Mouse (Mus musculus): ENCODE results near the gene Cacna1a.
"Not testable (repeated sequence)": the region's sequence is repeated elsewhere in the genome, so short reads cannot be mapped to it uniquely, and the experiment has no call there.

Cacna1a gene

GRCm38 (mm10) chr8:84477341-84477740, 89.1 kb downstream of the Cacna1a start:
- no peak for DNase-seq

- DNase-seq = no peak
These were observed 94.8 kb downstream of the Cacna1a start for GRCm38 (mm10) chr8:84483004-84483403.

GRCm38 (mm10) chr8:84485366-84485765, 97.1 kb downstream of the Cacna1a start:
- no peak for DNase-seq

GRCm38 (mm10) chr8:84485864-84486263, 97.6 kb downstream of the Cacna1a start:
- DNase-seq = peak; percentile 17

- no peak for DNase-seq
These were observed 101.0 kb downstream of the Cacna1a start for GRCm38 (mm10) chr8:84489223-84489622.

GRCm38 (mm10) chr8:84494541-84495084, 106.4 kb downstream of the Cacna1a start:
- no peak for DNase-seq

- DNase-seq = no peak
These were observed 112.9 kb downstream of the Cacna1a start for GRCm38 (mm10) chr8:84501181-84501580.

- DNase-seq = peak; percentile 31
These were observed 113.5 kb downstream of the Cacna1a start for GRCm38 (mm10) chr8:84501671-84502308.

- DNase-seq = no peak
These were observed 114.4 kb downstream of the Cacna1a start for GRCm38 (mm10) chr8:84502638-84503037.

GRCm38 (mm10) chr8:84507220-84507619, 119.0 kb downstream of the Cacna1a start:
- DNase-seq = no peak

GRCm38 (mm10) chr8:84509764-84510163, 121.5 kb downstream of the Cacna1a start:
- DNase-seq = not testable (repeated sequence)

- no peak for DNase-seq
These were observed 123.4 kb downstream of the Cacna1a start for GRCm38 (mm10) chr8:84511621-84512020.

GRCm38 (mm10) chr8:84513765-84514164, 125.5 kb downstream of the Cacna1a start:
- DNase-seq = peak; percentile 10

GRCm38 (mm10) chr8:84518180-84518579, 129.9 kb downstream of the Cacna1a start:
- DNase-seq = no peak

GRCm38 (mm10) chr8:84518720-84519119, 130.5 kb downstream of the Cacna1a start:
- no peak for DNase-seq

GRCm38 (mm10) chr8:84519767-84520626, 131.8 kb downstream of the Cacna1a start:
- no peak for DNase-seq

- DNase-seq = no peak
These were observed 132.8 kb downstream of the Cacna1a start for GRCm38 (mm10) chr8:84520999-84521398.

- no peak for DNase-seq
These were observed 139.8 kb downstream of the Cacna1a start for GRCm38 (mm10) chr8:84528036-84528435.

GRCm38 (mm10) chr8:84529548-84529947, 141.3 kb downstream of the Cacna1a start:
- DNase-seq = no peak

GRCm38 (mm10) chr8:84532725-84533124, 144.5 kb downstream of the Cacna1a start:
- DNase-seq = no peak

- no peak for DNase-seq
These were observed 145.1 kb downstream of the Cacna1a start for GRCm38 (mm10) chr8:84533341-84533740.

- DNase-seq = no peak
These were observed 148.7 kb downstream of the Cacna1a start for GRCm38 (mm10) chr8:84536917-84537316.

GRCm38 (mm10) chr8:84539376-84539775, 151.1 kb downstream of the Cacna1a start:
- DNase-seq = no peak

GRCm38 (mm10) chr8:84542481-84542880, 154.2 kb downstream of the Cacna1a start:
- no peak for DNase-seq
